Mouse (Mus musculus) midbrain, postnatal 0 days (tissue): ENCODE results near the gene Bmp2k. TPM values are rescaled to one million over a fixed set of nuclear protein-coding genes. Genes with fewer than 3 reads are reported as not detected.

Experiments
- ATAC-seq: fragments of 200-750 bp; cut with Nextera tagmentation; 2 replicates; pipeline ENCODE4 v1.8.0; 2017; ENCODE audit warnings: moderate number of reproducible peaks, mild to moderate bottlenecking, moderate TSS enrichment, moderate library complexity; ENCODE audit not compliant: low FRiP score
- DNase-seq: peaks from one replicate; pipeline ENCODE4 v3.0.0-alpha.2; 2015; ENCODE audit warnings: low spot score
- H3K27ac ChIP-seq: fragments of 300-500 bp; sonication (generic); 2 replicates; pipeline ENCODE4 v1.5.1; 2014; ENCODE audit warnings: low read depth, mild to moderate bottlenecking, low read length, mixed read lengths
- H3K27me3 ChIP-seq: fragments of 300-500 bp; sonication (generic); 2 replicates; pipeline ENCODE4 v1.6.1; 2014; ENCODE audit warnings: low read length, control low read depth, mixed read lengths; ENCODE audit not compliant: insufficient read depth
- H3K36me3 ChIP-seq: fragments of 300-500 bp; sonication (generic); 2 replicates; pipeline ENCODE4 v1.6.1; 2014; ENCODE audit warnings: low read length, control low read depth, mixed read lengths; ENCODE audit not compliant: insufficient read depth
- H3K4me1 ChIP-seq: fragments of 300-500 bp; sonication (generic); 2 replicates; pipeline ENCODE4 v1.6.1; 2014; ENCODE audit warnings: mild to moderate bottlenecking, control low read depth, antibody characterized with exemption, low read length, mixed read lengths; ENCODE audit not compliant: insufficient read depth
- H3K4me2 ChIP-seq: fragments of 300-500 bp; sonication (generic); 2 replicates; pipeline ENCODE4 v1.6.1; 2014; ENCODE audit warnings: low read depth, mild to moderate bottlenecking, low read length, mixed read lengths; ENCODE audit not compliant: poor library complexity, severe bottlenecking
- H3K4me3 ChIP-seq: fragments of 300-500 bp; sonication (generic); 2 replicates; pipeline ENCODE4 v1.5.1; 2014; ENCODE audit warnings: low read depth, mild to moderate bottlenecking, low read length, moderate library complexity
- H3K9ac ChIP-seq: fragments of 300-500 bp; sonication (generic); replicated peaks from 2 replicates; pipeline ENCODE4 v1.6.1; 2014; ENCODE audit warnings: mild to moderate bottlenecking, low read length, moderate library complexity, mixed read lengths; ENCODE audit not compliant: poor library complexity, severe bottlenecking
- H3K9me3 ChIP-seq: fragments of 300-500 bp; sonication (generic); 2 replicates; pipeline ENCODE4 v1.6.1; 2016; ENCODE audit warnings: low read length, control low read depth
- CTCF ChIP-seq: IDR thresholded peaks from 2 replicates; pipeline ENCODE4 v1.5.1; 2016; ENCODE audit warnings: antibody characterized with exemption, mild to moderate bottlenecking
- WGBS: fragments of 180-500 bp; shearing (Covaris S2); extraction: QIAGEN DNeasy Blood & Tissue Kit; methylation state at CpG from one replicate; pipeline ENCODE4 v1.1.7; 2014; 5-methylcytosine and 5-hydroxymethylcytosine counted together
- polyA plus RNA-seq: library from polyadenylated mRNA; unstranded; fragments of >200 nt; fragmentation: Nextera tagmentation; extraction: Ambion mirVana; gene quantifications from 2 replicates; pipeline ENCODE4 v1.2.1, GENCODE M21; 2015
- total RNA-seq: library from RNA; depleted of rRNA; stranded (reverse); fragments of >200 nt; gene quantifications from 2 replicates; pipeline ENCODE4 v1.2.3, GENCODE M21; 2014

Bmp2k gene
- total and polyA plus RNA-seq, 2 experiments from 2014 or later = 9.5 to 19.4 TPM

GRCm38 (mm10) chr5:97009601-97010335, 12.3 kb downstream of the Bmp2k start:
- no peaks in the 10 kb centered on the region for H3K27me3 ChIP-seq
- no peak for ATAC-seq
- WGBS = 89% methylated on average over 11 of the region's 11 CpGs
- no peaks in the 10 kb centered on the region for H3K4me1 ChIP-seq
- no peak for DNase-seq
- H3K36me3 ChIP-seq = no peaks in the 10 kb centered on the region
- no peaks in the 10 kb centered on the region for H3K9me3 ChIP-seq
- no peak overlapping the region for H3K9ac ChIP-seq
- TF ChIP-seq CTCF = no peak
- H3K4me2 ChIP-seq = no peak overlapping the region
- no peak overlapping the region for H3K4me3 ChIP-seq
- H3K27ac ChIP-seq = no peak overlapping the region

GRCm38 (mm10) chr5:97015781-97016508, 18.5 kb downstream of the Bmp2k start:
- ATAC-seq (no peak), DNase-seq (no peak)
- H3K27me3 ChIP-seq = no peaks in the 10 kb centered on the region
- 63% methylated on average over 11 of the region's 11 CpGs for WGBS
- no peak overlapping the region for H3K27ac ChIP-seq
- no peak overlapping the region for H3K9ac ChIP-seq
- no peak overlapping the region for H3K4me2 ChIP-seq
- H3K36me3 ChIP-seq = no peaks in the 10 kb centered on the region
- 0 out of 2 replicates have a peak, but pooled peaks cover 3% of the 10 kb centered on the region for H3K4me1 ChIP-seq
- 0 out of 2 replicates have a peak, but pooled peaks have one; percentile 17 for TF ChIP-seq CTCF
- no peak overlapping the region for H3K4me3 ChIP-seq
- no peaks in the 10 kb centered on the region for H3K9me3 ChIP-seq

GRCm38 (mm10) chr5:97016842-97017577, 19.5 kb downstream of the Bmp2k start:
- no peak for ATAC-seq
- DNase-seq = peak; percentile 42
- 0 out of 2 replicates have a peak, but pooled peaks cover 3% of the 10 kb centered on the region for H3K4me1 ChIP-seq
- H3K4me3 ChIP-seq = no peak overlapping the region
- no peak for TF ChIP-seq CTCF
- no peaks in the 10 kb centered on the region for H3K9me3 ChIP-seq
- H3K27ac ChIP-seq = no peak overlapping the region
- no peaks in the 10 kb centered on the region for H3K27me3 ChIP-seq
- no peak overlapping the region for H3K4me2 ChIP-seq
- H3K9ac ChIP-seq = no peak overlapping the region
- no peaks in the 10 kb centered on the region for H3K36me3 ChIP-seq
- 76% methylated on average over 9 of the region's 9 CpGs for WGBS

GRCm38 (mm10) chr5:97022305-97023278, 25.1 kb downstream of the Bmp2k start:
- no peaks in the 10 kb centered on the region for H3K27me3 ChIP-seq
- ATAC-seq (no peak), DNase-seq (peak; percentile 67)
- H3K4me3 ChIP-seq = no peak overlapping the region
- H3K4me2 ChIP-seq = no peak overlapping the region
- H3K36me3 ChIP-seq = no peaks in the 10 kb centered on the region
- no peak overlapping the region for H3K27ac ChIP-seq
- H3K9me3 ChIP-seq = no peaks in the 10 kb centered on the region
- 64% methylated on average over 15 of the region's 15 CpGs for WGBS
- H3K4me1 ChIP-seq = 0 out of 2 replicates have a peak, but pooled peaks cover 4% of the 10 kb centered on the region
- no peak for TF ChIP-seq CTCF
- no peak overlapping the region for H3K9ac ChIP-seq

GRCm38 (mm10) chr5:97024834-97025233, 27.3 kb downstream of the Bmp2k start:
- DNase-seq (no peak), ATAC-seq (no peak)
- H3K9me3 ChIP-seq = no peaks in the 10 kb centered on the region
- H3K36me3 ChIP-seq = 0 out of 2 replicates have a peak, but pooled peaks cover 9% of the 10 kb centered on the region
- 0 out of 2 replicates have a peak, but pooled peaks cover 4% of the 10 kb centered on the region for H3K4me1 ChIP-seq
- no peak overlapping the region for H3K27ac ChIP-seq
- H3K9ac ChIP-seq = no peak overlapping the region
- H3K4me2 ChIP-seq = no peak overlapping the region
- H3K4me3 ChIP-seq = no peak overlapping the region
- H3K27me3 ChIP-seq = no peaks in the 10 kb centered on the region
- WGBS = 95% methylated on average over 5 of the region's 5 CpGs
- no peak for TF ChIP-seq CTCF
